Mouse (Mus musculus) G1E (cell line): ENCODE data around the gene Agbl4. TPM values are rescaled to one million over a fixed set of nuclear protein-coding genes. Genes with fewer than 3 reads are reported as not detected.

ENCODE experiments used
- ATAC-seq: 2 replicates; pipeline ENCODE4 v1.8.0; 2016; ENCODE audit warnings: mild to moderate bottlenecking; ENCODE audit not compliant: insufficient number of reproducible peaks, poor library complexity, low FRiP score, severe bottlenecking; ENCODE audit errors: extremely low read depth
- DNase-seq: peaks from one replicate; pipeline ENCODE4 v3.0.0; 2012; ENCODE audit warnings: low spot score
- H3K27me3 ChIP-seq: 2 replicates; pipeline ENCODE4 v1.6.1; 2012; ENCODE audit warnings: mild to moderate bottlenecking, low read length, inconsistent platforms; ENCODE audit not compliant: insufficient read depth
- H3K36me3 ChIP-seq: replicated peaks from 2 replicates; pipeline ENCODE3; 2012; ENCODE audit warnings: mild to moderate bottlenecking, inconsistent platforms
- H3K4me1 ChIP-seq: 2 replicates; pipeline ENCODE4 v1.6.1; 2012; ENCODE audit warnings: low read depth, low read length, inconsistent platforms, mixed read lengths; ENCODE audit not compliant: insufficient read depth
- H3K4me3 ChIP-seq: 2 replicates; pipeline ENCODE4 v1.5.1; 2012; ENCODE audit warnings: low read depth, mild to moderate bottlenecking, inconsistent platforms, low read length, moderate library complexity, mixed read lengths
- H3K9me3 ChIP-seq: replicated peaks from 2 replicates; pipeline ENCODE4 v1.6.1; 2012; ENCODE audit warnings: inconsistent platforms
- CTCF ChIP-seq: IDR thresholded peaks from 2 replicates; pipeline ENCODE4 v1.5.1; 2012; ENCODE audit warnings: low read depth, low read length, inconsistent platforms, mixed read lengths
- GATA1 ChIP-seq: IDR thresholded peaks from 2 replicates; pipeline ENCODE4 v1.6.1; 2012; ENCODE audit warnings: borderline replicate concordance, low read length, inconsistent platforms, mixed read lengths
- GATA2 ChIP-seq: IDR thresholded peaks from 2 replicates; pipeline ENCODE4 v1.6.1; 2012; ENCODE audit warnings: low read depth, low read length, inconsistent platforms, borderline replicate concordance
- POLR2AphosphoS5 ChIP-seq: IDR thresholded peaks from 2 replicates; pipeline ENCODE4 v1.6.1; 2012; ENCODE audit warnings: low read depth, low read length, inconsistent platforms; ENCODE audit not compliant: insufficient replicate concordance
- TAL1 ChIP-seq: conservative IDR thresholded peaks from 2 replicates; pipeline ENCODE4 v1.6.1; 2012; ENCODE audit warnings: low read depth, low read length, inconsistent platforms, mixed read lengths
- polyA plus RNA-seq: library from polyadenylated mRNA; stranded (reverse); fragments of >175 nt; gene quantifications from 2 replicates; pipeline ENCODE4 v1.2.3, GENCODE M21; 2012
- total RNA-seq, 2 experiments: library from RNA; stranded (forward) in 1 of 2; stranded (reverse) in 1 of 2; fragments of 200-1000 nt in 1 of 2; fragments of >200 nt in 1 of 2; fragmentation: Nextera tagmentation in 1 of 2; gene quantifications; 2 replicates each; pipeline ENCODE4 v1.2.3; 2014 to 2017

The Agbl4 gene
- total and polyA plus RNA-seq, 3 experiments = 0.55 TPM; not detected in 2

GRCm38 (mm10) chr4:111419476-111419875 is 1022.0 kb downstream of the Agbl4 start:
- H3K36me3 ChIP-seq = no peaks in the 10 kb centered on the region
- H3K27me3 ChIP-seq = no peaks in the 10 kb centered on the region
- H3K9me3 ChIP-seq = peaks cover 36% of the 10 kb centered on the region
- ATAC-seq (no peak), DNase-seq (no peak)
- TF ChIP-seq TAL1 = no peak
- TF ChIP-seq POLR2AphosphoS5 = no peak
- no peak for TF ChIP-seq GATA1
- no peaks in the 10 kb centered on the region for H3K4me1 ChIP-seq
- no peak overlapping the region for H3K4me3 ChIP-seq

- ATAC-seq (no peak), DNase-seq (no peak)
- no peaks in the 10 kb centered on the region for H3K27me3 ChIP-seq
- TF ChIP-seq TAL1 = no peak
- no peak for TF ChIP-seq CTCF
- TF ChIP-seq GATA2 = no peak
- no peak for TF ChIP-seq POLR2AphosphoS5
- TF ChIP-seq GATA1 = no peak
- peaks cover 35% of the 10 kb centered on the region for H3K9me3 ChIP-seq
- H3K4me1 ChIP-seq = no peaks in the 10 kb centered on the region
- H3K36me3 ChIP-seq = no peaks in the 10 kb centered on the region
- H3K4me3 ChIP-seq = no peak overlapping the region
Observed at GRCm38 (mm10) chr4:111420031-111420430, 1022.6 kb downstream of the Agbl4 start.

- ATAC-seq = no peak
- no peak for DNase-seq
- no peaks in the 10 kb centered on the region for H3K27me3 ChIP-seq
- no peaks in the 10 kb centered on the region for H3K36me3 ChIP-seq
- H3K9me3 ChIP-seq = peaks cover 30% of the 10 kb centered on the region
- H3K4me1 ChIP-seq = no peaks in the 10 kb centered on the region
- no peak overlapping the region for H3K4me3 ChIP-seq
- TF ChIP-seq POLR2AphosphoS5 = no peak
- TF ChIP-seq GATA1 = no peak
- TF ChIP-seq TAL1 = no peak
- TF ChIP-seq GATA2 = no peak
- TF ChIP-seq CTCF = no peak
Observed at GRCm38 (mm10) chr4:111420955-111421354, 1023.5 kb downstream of the Agbl4 start.

GRCm38 (mm10) chr4:111421785-111422184 is 1024.3 kb downstream of the Agbl4 start:
- Histone ChIP-seq H3K4me1 (no peaks in the 10 kb centered on the region), H3K4me3 (no peak overlapping the region), H3K27me3 (no peaks in the 10 kb centered on the region), H3K36me3 (no peaks in the 10 kb centered on the region), H3K9me3 (peaks cover 27% of the 10 kb centered on the region)
- DNase-seq (no peak), ATAC-seq (no peak)
- TF ChIP-seq POLR2AphosphoS5 = no peak
- no peak for TF ChIP-seq CTCF
- TF ChIP-seq TAL1 = no peak
- TF ChIP-seq GATA1 = no peak
- TF ChIP-seq GATA2 = no peak

- H3K4me1 ChIP-seq = no peaks in the 10 kb centered on the region
- no peaks in the 10 kb centered on the region for H3K27me3 ChIP-seq
- DNase-seq (no peak), ATAC-seq (no peak)
- no peak for TF ChIP-seq POLR2AphosphoS5
- TF ChIP-seq GATA2 = no peak
- TF ChIP-seq GATA1 = no peak
- no peak for TF ChIP-seq TAL1
- TF ChIP-seq CTCF = no peak
- peaks cover 20% of the 10 kb centered on the region for H3K9me3 ChIP-seq
- H3K36me3 ChIP-seq = no peaks in the 10 kb centered on the region
- H3K4me3 ChIP-seq = no peak overlapping the region
Observed at GRCm38 (mm10) chr4:111424371-111424950, 1027.0 kb downstream of the Agbl4 start.

- H3K4me1 ChIP-seq = no peaks in the 10 kb centered on the region
- H3K36me3 ChIP-seq = no peaks in the 10 kb centered on the region
- no peak for TF ChIP-seq CTCF
- ATAC-seq (no peak), DNase-seq (no peak)
- H3K4me3 ChIP-seq = no peak overlapping the region
- H3K27me3 ChIP-seq = no peaks in the 10 kb centered on the region
- peaks cover 20% of the 10 kb centered on the region for H3K9me3 ChIP-seq
Observed at GRCm38 (mm10) chr4:111425170-111425569, 1027.7 kb downstream of the Agbl4 start.

- Histone ChIP-seq H3K27me3 (no peaks in the 10 kb centered on the region), H3K4me1 (no peaks in the 10 kb centered on the region), H3K9me3 (peaks cover 26% of the 10 kb centered on the region), H3K4me3 (no peak overlapping the region), H3K36me3 (no peaks in the 10 kb centered on the region)
- DNase-seq = no peak
- ATAC-seq = no peak
- TF ChIP-seq GATA2 (no peak), CTCF (no peak), TAL1 (no peak), POLR2AphosphoS5 (no peak), GATA1 (no peak)
Observed at GRCm38 (mm10) chr4:111431186-111431585, 1033.7 kb downstream of the Agbl4 start.
